Mouse (Mus musculus) MN1 (cell line): ENCODE data around the gene Tspear.
"Not testable (repeated sequence)": the region's sequence is repeated elsewhere in the genome, so short reads cannot be mapped to it uniquely, and the experiment has no call there.

Experiments
- DNase-seq: peaks from one replicate; pipeline ENCODE4 v3.0.0-alpha.2; 2016; ENCODE audit warnings: low spot score

Gene Tspear

DNA sequence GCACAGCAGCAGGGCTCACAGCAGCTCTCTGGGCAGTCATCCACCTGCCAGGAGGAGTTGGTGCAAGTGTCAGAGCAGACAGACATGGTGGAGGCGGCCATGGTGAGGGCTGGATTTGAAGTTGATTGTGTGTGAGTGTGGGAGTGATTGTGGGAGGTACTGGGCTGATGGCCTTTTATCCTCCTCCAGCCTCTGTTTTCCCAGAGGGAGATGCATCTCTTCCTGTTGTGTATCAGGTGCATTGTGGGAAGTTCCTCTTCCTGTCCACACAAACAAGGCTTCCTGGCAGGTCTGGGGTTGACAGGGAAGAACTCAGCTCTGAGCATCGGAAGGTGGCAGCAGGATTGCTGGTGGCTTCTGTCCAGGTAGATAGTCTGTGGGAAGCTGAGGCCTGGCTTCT, 108.6 kb downstream of the Tspear start, which contains the start of gene Gm9639:
Gene Gm9639, minus strand, starts transcription at position 101 of the 400 bp plus-strand sequence.
- DNase-seq: no peak

DNA sequence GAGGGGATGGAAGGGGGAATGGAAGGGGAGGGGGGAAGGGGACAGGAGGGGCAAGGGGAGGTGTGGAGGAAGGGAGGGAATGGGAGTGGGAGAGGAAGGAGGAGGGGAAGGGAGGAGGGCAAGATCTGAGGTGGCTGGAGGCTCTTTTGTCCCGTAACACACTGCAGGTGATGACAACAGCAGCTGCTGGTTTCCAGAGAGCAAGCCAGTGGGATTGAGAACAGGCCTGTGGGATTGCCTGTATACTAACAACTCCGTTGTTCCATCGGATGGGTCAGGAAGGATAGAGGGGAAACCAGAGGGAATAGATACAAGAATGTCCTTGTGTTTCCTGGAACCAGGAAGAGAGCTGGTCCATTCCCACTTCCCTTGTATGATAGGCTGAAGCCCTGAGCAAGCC, 111.3 kb downstream of the Tspear start:
- no peak for DNase-seq

- DNase-seq: not testable (repeated sequence)
Observed at GRCm38 (mm10) chr10:77798164-77798920, 112.0 kb downstream of the Tspear start.

- DNase-seq: no peak
Observed at GRCm38 (mm10) chr10:77798921-77799508, 112.6 kb downstream of the Tspear start, which contains the start of gene Gm19668. Gene Gm19668 (minus strand): TSS chr10:77799133.

DNA sequence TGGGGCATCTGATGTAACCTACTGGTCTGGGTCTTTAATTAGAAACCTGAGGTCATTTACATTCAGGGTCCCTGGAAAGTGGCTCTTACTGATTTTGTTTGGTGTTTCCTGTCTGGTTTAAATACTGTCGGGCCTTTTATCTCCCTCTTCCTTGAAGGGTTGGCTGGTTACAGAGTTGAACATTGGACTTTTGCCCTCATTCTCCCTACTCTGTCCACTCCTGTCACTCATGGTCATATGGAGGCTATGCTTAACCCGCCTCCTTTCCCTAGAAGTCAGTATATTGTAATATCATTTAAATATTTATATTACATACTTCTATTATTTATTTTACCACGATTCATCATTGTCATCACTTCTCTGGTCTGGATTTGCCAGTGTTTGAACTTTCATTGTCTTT, 117.7 kb downstream of the Tspear start:
- DNase-seq: no peak

DNA sequence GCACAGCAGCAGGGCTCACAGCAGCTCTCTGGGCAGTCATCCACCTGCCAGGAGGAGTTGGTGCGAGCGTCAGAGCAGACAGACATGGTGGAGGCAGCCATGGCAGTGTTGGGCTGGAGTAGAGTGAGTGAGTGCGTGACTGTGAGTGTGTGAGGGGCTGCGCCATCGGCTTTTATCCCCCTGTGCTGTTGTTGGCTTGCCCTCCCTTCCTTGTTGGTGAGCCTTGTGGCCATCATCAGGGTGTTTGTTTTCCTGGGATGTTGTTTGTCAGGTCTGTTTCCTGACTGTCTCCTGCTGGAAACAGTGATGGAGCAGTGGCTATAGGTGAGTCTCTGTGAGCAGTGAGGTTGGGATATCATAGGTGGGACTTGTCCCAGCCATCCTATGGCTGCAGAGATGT, 125.4 kb downstream of the Tspear start, which contains the start of gene Gm9507:
Gene Gm9507, minus strand, starts transcription at position 101 of the 400 bp plus-strand sequence.
- no peak for DNase-seq

DNA sequence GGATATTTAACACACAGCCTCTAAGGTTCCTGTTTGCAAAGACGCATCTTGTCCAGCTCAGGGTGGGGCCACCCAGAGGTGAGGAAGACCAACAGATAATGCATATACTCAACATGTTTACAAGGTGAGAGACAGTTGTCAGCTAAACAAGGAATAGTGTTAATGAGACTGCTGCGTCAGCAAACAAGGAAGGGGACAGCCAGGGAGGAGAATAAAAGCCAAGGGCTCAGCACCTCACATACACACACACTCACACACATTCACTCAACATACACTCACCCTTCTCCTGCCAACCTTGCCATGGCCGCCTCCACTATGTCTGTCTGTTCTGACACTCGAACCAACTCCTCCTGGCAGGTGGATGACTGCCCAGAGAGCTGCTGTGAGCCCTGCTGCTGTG, 128.0 kb downstream of the Tspear start, which contains the start of gene Gm2696:
Gene Gm2696, plus strand, starts transcription at position 301 of the 400 bp plus-strand sequence.
- DNase-seq: no peak

- peak; percentile 57 for DNase-seq
Observed at GRCm38 (mm10) chr10:77815514-77815913, 129.1 kb downstream of the Tspear start.

GRCm38 (mm10) chr10:77818523-77818922, 132.2 kb downstream of the Tspear start:
- DNase-seq: no peak

DNA sequence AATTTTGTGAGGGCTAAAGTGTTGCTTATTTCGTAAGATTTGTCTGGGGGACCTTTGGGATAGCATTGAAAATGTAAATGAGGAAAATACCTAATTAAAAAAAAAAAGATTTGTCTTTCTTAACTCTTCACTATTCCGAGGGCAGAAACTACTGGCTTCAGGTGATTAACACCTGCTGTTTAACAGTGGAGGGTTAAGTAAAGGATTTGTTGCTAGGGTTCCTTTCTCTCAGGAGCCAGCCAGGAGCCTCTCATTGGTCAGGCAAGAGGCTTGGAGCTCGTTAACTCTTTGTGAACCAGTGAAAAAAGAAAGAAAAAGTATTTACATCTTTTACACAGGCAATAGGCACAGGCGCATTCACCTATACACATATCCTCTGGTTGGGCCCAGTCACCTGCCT, 132.8 kb downstream of the Tspear start:
- DNase-seq: no peak

DNA sequence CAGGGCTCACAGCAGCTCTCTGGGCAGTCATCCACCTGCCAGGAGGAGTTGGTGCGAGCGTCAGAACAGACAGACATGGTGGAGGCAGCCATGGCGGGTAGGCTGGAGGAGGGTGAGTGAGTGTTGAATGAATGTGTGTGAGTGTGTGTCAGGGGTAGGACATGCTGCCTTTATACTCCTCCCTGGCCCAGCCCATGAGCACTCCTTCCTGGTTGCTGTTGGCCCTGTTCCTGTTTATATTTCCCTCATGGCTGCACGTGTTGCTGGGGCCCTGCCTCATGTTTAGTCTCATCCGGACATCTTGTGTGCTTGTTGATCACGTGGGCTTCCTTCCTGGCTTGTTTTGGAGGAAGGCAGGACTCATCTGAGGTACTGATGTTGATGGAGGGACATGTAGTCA, 140.6 kb downstream of the Tspear start, which contains the start of gene Krtap10-4:
Gene Krtap10-4, minus strand, starts transcription at position 145 of the 400 bp plus-strand sequence.
- peak; percentile 19 for DNase-seq

- DNase-seq: no peak
Observed at GRCm38 (mm10) chr10:77835647-77836046, 149.3 kb downstream of the Tspear start, which contains the start of gene Krtap10-10. Gene Krtap10-10 (plus strand): TSS chr10:77835947.

- DNase-seq: no peak
Observed at GRCm38 (mm10) chr10:77839006-77839405, 152.6 kb downstream of the Tspear start.

DNA sequence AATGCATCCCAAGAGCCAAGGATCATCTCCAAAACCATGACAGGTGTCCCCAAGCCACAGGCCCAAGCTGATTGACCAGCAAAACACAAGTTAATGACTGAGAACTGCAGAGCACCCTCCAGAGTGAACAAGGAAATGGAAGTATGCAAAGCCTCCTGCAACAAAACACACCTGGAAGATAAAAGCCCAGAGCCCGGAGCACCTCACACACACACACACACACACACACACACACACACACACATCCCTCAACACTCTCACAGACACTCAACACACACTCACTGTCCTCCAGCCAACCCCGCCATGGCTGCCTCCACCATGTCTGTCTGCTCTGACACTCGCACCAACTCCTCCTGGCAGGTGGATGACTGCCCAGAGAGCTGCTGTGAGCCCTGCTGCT, 160.1 kb downstream of the Tspear start, which contains the start of gene Gm36176:
Gene Gm36176, plus strand, starts transcription at position 301 of the 400 bp plus-strand sequence.
- DNase-seq: no peak

DNA sequence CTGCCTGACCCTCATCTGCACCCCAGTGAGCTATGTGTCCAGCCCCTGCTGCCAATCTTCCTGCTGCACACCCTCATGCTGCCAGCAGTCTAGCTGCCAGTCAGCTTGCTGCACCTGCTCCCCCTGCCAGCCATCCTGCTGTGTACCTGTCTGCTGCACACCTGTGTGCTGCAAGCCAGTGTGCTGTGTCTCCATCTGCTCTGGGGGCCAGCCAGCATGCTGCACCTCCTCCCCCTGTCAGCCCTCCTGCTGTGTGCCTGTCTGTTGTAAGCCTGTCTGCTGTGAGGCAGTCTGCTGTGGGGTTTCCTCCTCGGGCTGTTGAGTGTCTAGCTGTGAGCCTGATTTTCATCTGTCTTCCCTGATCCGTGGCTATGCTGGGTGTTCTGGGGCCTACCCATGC, 160.6 kb downstream of the Tspear start:
- no peak for DNase-seq

GRCm38 (mm10) chr10:77847538-77847937, 161.2 kb downstream of the Tspear start:
- DNase-seq: no peak

DNA sequence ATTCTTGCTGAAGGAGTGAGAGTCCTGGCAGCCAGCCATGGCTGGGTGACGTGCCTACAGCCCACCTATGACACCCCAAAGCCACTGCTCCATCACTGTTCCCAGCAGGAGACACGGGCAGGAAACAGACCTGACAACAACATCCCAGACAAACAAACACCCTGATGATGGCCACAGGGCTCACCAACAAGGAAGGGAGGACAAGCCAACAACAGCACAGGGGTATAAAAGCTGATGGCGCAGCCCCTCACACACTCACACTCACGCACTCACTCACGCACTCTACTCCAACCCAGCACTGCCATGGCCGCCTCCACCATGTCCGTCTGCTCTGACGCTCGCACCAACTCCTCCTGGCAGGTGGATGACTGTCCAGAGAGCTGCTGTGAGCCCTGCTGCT, 166.2 kb downstream of the Tspear start, which contains the start of gene Gm10318:
Gene Gm10318, plus strand, starts transcription at position 301 of the 400 bp plus-strand sequence.
- DNase-seq: no peak

- no peak for DNase-seq
Observed at GRCm38 (mm10) chr10:77861675-77862074, 175.3 kb downstream of the Tspear start, which contains the start of gene Gm3285. Gene Gm3285 (plus strand): TSS chr10:77861975.

DNA sequence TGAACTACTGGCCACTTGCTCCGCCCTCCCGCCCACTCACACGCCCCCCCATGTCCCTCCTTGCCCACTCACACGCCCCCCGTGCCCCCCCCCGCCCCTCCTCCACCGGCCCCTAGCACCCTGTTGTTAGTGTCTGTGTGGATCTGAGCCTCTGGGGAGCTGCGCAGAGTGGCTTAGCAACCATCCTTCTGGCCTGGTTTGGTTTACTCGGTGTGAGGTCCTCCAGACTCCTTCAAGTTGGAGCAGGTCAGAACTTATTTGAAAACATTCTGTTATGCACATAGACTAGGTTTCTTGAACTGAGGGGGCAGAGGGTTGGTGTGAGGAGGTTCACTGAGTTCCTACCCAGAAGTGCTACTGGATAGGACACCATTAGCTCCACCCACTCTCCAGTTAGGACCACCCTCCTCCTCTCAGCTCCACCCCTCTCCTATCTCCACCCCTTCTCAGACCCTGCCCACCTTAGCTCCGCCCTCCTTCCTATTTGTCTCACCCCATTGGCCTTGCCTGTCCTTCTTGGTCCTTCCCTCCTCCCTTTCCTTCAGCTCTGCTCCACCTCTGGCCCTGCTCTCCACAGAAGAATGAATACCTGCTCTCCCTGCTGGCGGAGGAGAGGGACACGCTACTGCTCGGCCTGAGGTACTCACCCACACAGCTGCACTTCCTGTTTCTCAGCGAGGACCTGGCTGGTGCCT, 177.8 kb downstream of the Tspear start:
- peak; percentile 87 for DNase-seq

DNA sequence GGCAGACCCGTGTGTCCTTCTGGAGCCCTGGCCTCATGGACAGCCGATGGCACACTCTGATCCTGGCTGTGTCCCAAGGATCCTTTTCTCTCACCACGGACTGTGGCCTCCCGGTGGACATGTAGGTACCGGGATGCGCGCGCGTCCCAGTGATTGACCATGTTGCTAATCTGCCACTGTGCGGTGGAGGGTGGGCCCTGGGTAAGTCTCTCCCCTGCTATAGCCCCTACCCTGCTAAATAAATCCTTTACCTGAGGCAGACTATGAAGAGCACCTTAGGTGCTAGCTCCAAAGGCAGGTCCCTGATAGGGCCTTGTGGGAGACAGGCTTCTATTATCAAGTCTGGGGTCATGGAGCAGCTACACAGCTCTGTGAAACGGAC, 178.4 kb downstream of the Tspear start:
- no peak for DNase-seq

DNA sequence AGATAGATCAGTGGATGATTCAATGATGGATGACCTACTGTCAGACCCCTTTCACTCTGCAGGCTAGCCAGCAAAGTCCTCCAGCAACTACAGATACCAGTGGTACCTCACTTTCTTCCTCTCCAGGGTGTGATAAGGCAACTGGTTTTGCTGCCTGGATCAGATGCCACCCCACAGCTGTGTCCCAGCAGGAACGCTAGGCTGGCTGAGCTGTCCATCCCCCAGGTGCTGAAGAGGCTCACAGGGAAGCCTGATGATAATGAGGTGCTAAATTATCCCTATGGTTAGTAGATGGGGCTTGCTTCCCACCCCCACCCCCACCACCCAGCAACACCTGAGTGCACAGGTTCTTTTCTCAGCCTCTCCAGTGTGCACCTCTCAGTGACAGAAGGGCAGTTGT, 181.2 kb downstream of the Tspear start:
- DNase-seq: no peak

- DNase-seq: no peak
Observed at GRCm38 (mm10) chr10:77869651-77870050, 183.3 kb downstream of the Tspear start.
